Mouse (Mus musculus) kidney, adult 2 months (tissue): ENCODE data around the gene Zfp286. TPM values are rescaled to one million over a fixed set of nuclear protein-coding genes. Genes with fewer than 3 reads are reported as not detected.

Source experiments
- DNase-seq: peaks from one replicate; pipeline ENCODE4 v3.0.0; 2021
- H3K27ac ChIP-seq: fragments of 200-500 bp; 2 replicates; pipeline ENCODE4 v1.5.1; 2012; ENCODE audit warnings: low read depth, low read length, control low read depth, inconsistent platforms; ENCODE audit not compliant: insufficient read depth
- H3K27me3 ChIP-seq: fragments of 200-500 bp; replicated peaks from 2 replicates; pipeline ENCODE4 v1.6.1; 2012; ENCODE audit warnings: mild to moderate bottlenecking, moderate library complexity, low read length, inconsistent platforms; ENCODE audit not compliant: control insufficient read depth, insufficient read depth
- H3K36me3 ChIP-seq: fragments of 200-500 bp; 2 replicates; pipeline ENCODE4 v1.6.1; 2012; ENCODE audit warnings: mild to moderate bottlenecking, moderate library complexity, low read length, inconsistent platforms; ENCODE audit not compliant: control insufficient read depth, insufficient read depth
- H3K4me1 ChIP-seq: fragments of 200-500 bp; 2 replicates; pipeline ENCODE4 v1.6.1; 2011; ENCODE audit warnings: low read length; ENCODE audit not compliant: control insufficient read depth, insufficient read depth
- H3K4me3 ChIP-seq: fragments of 200-500 bp; 2 replicates; pipeline ENCODE4 v1.5.1; 2011; ENCODE audit warnings: mild to moderate bottlenecking, low read depth, low read length, control low read depth; ENCODE audit not compliant: insufficient read depth
- CTCF ChIP-seq: fragments of 200-500 bp; conservative IDR thresholded peaks from 2 replicates; pipeline ENCODE4 v1.5.1; 2011; ENCODE audit warnings: low read depth, mild to moderate bottlenecking, control low read depth, low read length, moderate library complexity, mixed read lengths; ENCODE audit not compliant: insufficient read depth, insufficient read length
- POLR2A ChIP-seq: fragments of 200-500 bp; IDR thresholded peaks from one replicate; pipeline ENCODE4 v1.6.1; 2011; ENCODE audit warnings: low read depth, low read length, control low read depth
- WGBS: fragments of 180-500 bp; shearing (Covaris S2); methylation state at CpG from one replicate; pipeline ENCODE4 v1.1.7; 2018; 5-methylcytosine and 5-hydroxymethylcytosine counted together
- polyA plus RNA-seq: library from polyadenylated mRNA; depleted of rRNA; stranded (reverse); fragments of >200 nt; gene quantifications from 2 replicates; pipeline ENCODE4 v1.2.3, GENCODE M21; 2012

Zfp286 gene
- polyA plus RNA-seq, 1 experiment: 0.83 TPM

- Histone ChIP-seq H3K27ac (no peak overlapping the region), H3K36me3 (no peaks in the 10 kb centered on the region), H3K4me3 (no peak overlapping the region), H3K4me1 (no peaks in the 10 kb centered on the region), H3K27me3 (no peaks in the 10 kb centered on the region)
- WGBS: 69% methylated on average over 6 of the region's 6 CpGs
- DNase-seq: no peak
- TF ChIP-seq POLR2A (no peak), CTCF (no peak)
These were observed 27.3 kb upstream of the Zfp286 start for GRCm38 (mm10) chr11:62816591-62816990.

- H3K4me1 ChIP-seq: no peaks in the 10 kb centered on the region
- H3K27me3 ChIP-seq: no peaks in the 10 kb centered on the region
- no peaks in the 10 kb centered on the region for H3K36me3 ChIP-seq
- 97% methylated on average over 1 of the region's 1 CpGs for WGBS
- no peak overlapping the region for H3K27ac ChIP-seq
- DNase-seq: no peak
- TF ChIP-seq POLR2A (no peak), CTCF (no peak)
- H3K4me3 ChIP-seq: no peak overlapping the region
These were observed 26.2 kb upstream of the Zfp286 start for GRCm38 (mm10) chr11:62815438-62815837.

GRCm38 (mm10) chr11:62814625-62815024, 25.4 kb upstream of the Zfp286 start:
- H3K36me3 ChIP-seq: no peaks in the 10 kb centered on the region
- H3K27ac ChIP-seq: no peak overlapping the region
- DNase-seq: no peak
- no peak for TF ChIP-seq POLR2A
- no peak for TF ChIP-seq CTCF
- H3K4me3 ChIP-seq: no peak overlapping the region
- no peaks in the 10 kb centered on the region for H3K27me3 ChIP-seq
- no peaks in the 10 kb centered on the region for H3K4me1 ChIP-seq
- WGBS: 64% methylated on average over 4 of the region's 4 CpGs

- H3K36me3 ChIP-seq: no peaks in the 10 kb centered on the region
- peak; percentile 50 for DNase-seq
- H3K27me3 ChIP-seq: no peaks in the 10 kb centered on the region
- H3K27ac ChIP-seq: no peak overlapping the region
- WGBS: 67% methylated on average over 6 of the region's 6 CpGs
- H3K4me1 ChIP-seq: no peaks in the 10 kb centered on the region
- no peak for TF ChIP-seq CTCF
- no peak for TF ChIP-seq POLR2A
- H3K4me3 ChIP-seq: no peak overlapping the region
These were observed 24.8 kb upstream of the Zfp286 start for GRCm38 (mm10) chr11:62813970-62814624.

GRCm38 (mm10) chr11:62813497-62813896, 24.2 kb upstream of the Zfp286 start:
- no peaks in the 10 kb centered on the region for H3K36me3 ChIP-seq
- H3K27ac ChIP-seq: no peak overlapping the region
- TF ChIP-seq POLR2A (no peak), CTCF (no peak)
- no peaks in the 10 kb centered on the region for H3K27me3 ChIP-seq
- no peak for DNase-seq
- 55% methylated on average over 1 of the region's 1 CpGs for WGBS
- H3K4me3 ChIP-seq: no peak overlapping the region
- no peaks in the 10 kb centered on the region for H3K4me1 ChIP-seq

- no peaks in the 10 kb centered on the region for H3K36me3 ChIP-seq
- H3K4me1 ChIP-seq: no peaks in the 10 kb centered on the region
- H3K27ac ChIP-seq: no peak overlapping the region
- peak; percentile 32 for DNase-seq
- no peak overlapping the region for H3K4me3 ChIP-seq
- H3K27me3 ChIP-seq: no peaks in the 10 kb centered on the region
- TF ChIP-seq CTCF: no peak
- TF ChIP-seq POLR2A: no peak
- WGBS: 84% methylated on average over 6 of the region's 6 CpGs
These were observed 23.0 kb upstream of the Zfp286 start for GRCm38 (mm10) chr11:62812268-62812667.

GRCm38 (mm10) chr11:62809201-62809600, 19.9 kb upstream of the Zfp286 start:
- Histone ChIP-seq H3K27ac (no peak overlapping the region), H3K4me3 (no peak overlapping the region), H3K27me3 (no peaks in the 10 kb centered on the region), H3K4me1 (no peaks in the 10 kb centered on the region), H3K36me3 (no peaks in the 10 kb centered on the region)
- 68% methylated on average over 4 of the region's 4 CpGs for WGBS
- DNase-seq: no peak
- TF ChIP-seq CTCF (peak; percentile 42; the same call in 1 of the 2 replicates), POLR2A (no peak)
